Mouse (Mus musculus) megakaryocyte, embryonic 14.5 days (primary cell): Measurements from ENCODE around the gene Camkk2.

ENCODE experiments used
- FLI1 ChIP-seq: IDR thresholded peaks from 2 replicates; pipeline ENCODE4 v1.6.1; 2012; ENCODE audit warnings: low read length, inconsistent platforms, mixed read lengths
- GATA1 ChIP-seq: IDR thresholded peaks from 3 replicates; pipeline ENCODE4 v1.6.1; 2012; ENCODE audit warnings: mixed read lengths, low read length, inconsistent platforms, borderline replicate concordance

- TF ChIP-seq FLI1 (no peak), GATA1 (no peak)
Observed at GRCm38 (mm10) chr5:122771428-122771827, 7.8 kb downstream of the Camkk2 start.
